Mouse (Mus musculus) midbrain, embryonic 16.5 days (tissue): ENCODE data around the gene Senp1. TPM values are rescaled to one million over a fixed set of nuclear protein-coding genes. Genes with fewer than 3 reads are reported as not detected.

Experiments
- ATAC-seq: fragments of 200-750 bp; cut with Nextera tagmentation; 2 replicates; pipeline ENCODE4 v1.8.0; 2017; ENCODE audit warnings: moderate TSS enrichment
- H3K27ac ChIP-seq: fragments of 300-500 bp; sonication (generic); 2 replicates; pipeline ENCODE4 v1.5.1; 2014; ENCODE audit warnings: mild to moderate bottlenecking, low read length, mixed read lengths
- H3K27me3 ChIP-seq: fragments of 300-500 bp; sonication (generic); 2 replicates; pipeline ENCODE4 v1.6.1; 2014; ENCODE audit warnings: low read depth, low read length, mixed read lengths; ENCODE audit not compliant: control insufficient read depth, insufficient read depth
- H3K36me3 ChIP-seq: fragments of 300-500 bp; sonication (generic); 2 replicates; pipeline ENCODE4 v1.6.1; 2014; ENCODE audit warnings: mild to moderate bottlenecking, low read length, moderate library complexity, mixed read lengths; ENCODE audit not compliant: control insufficient read depth, insufficient read depth
- H3K4me1 ChIP-seq: fragments of 300-500 bp; sonication (generic); 2 replicates; pipeline ENCODE4 v1.6.1; 2014; ENCODE audit warnings: mild to moderate bottlenecking, low read length, mixed read lengths; ENCODE audit not compliant: control insufficient read depth, insufficient read depth
- H3K4me2 ChIP-seq: fragments of 300-500 bp; sonication (generic); 2 replicates; pipeline ENCODE4 v1.6.1; 2014; ENCODE audit warnings: mild to moderate bottlenecking, low read length, mixed read lengths
- H3K4me3 ChIP-seq: fragments of 300-500 bp; sonication (generic); 2 replicates; pipeline ENCODE4 v1.5.1; 2014; ENCODE audit warnings: low read depth, mild to moderate bottlenecking, low read length, moderate library complexity, mixed read lengths
- H3K9ac ChIP-seq: fragments of 300-500 bp; sonication (generic); 2 replicates; pipeline ENCODE4 v1.6.1; 2014; ENCODE audit warnings: low read depth, low read length, mixed read lengths
- H3K9me3 ChIP-seq: fragments of 300-500 bp; sonication (generic); replicated peaks from 2 replicates; pipeline ENCODE4 v1.6.1; 2014; ENCODE audit warnings: mild to moderate bottlenecking, low read length, mixed read lengths; ENCODE audit not compliant: control insufficient read depth, poor library complexity, severe bottlenecking
- WGBS: fragments of 180-500 bp; shearing (Covaris S2); extraction: QIAGEN DNeasy Blood & Tissue Kit; methylation state at CpG from one replicate; pipeline ENCODE4 v1.1.7; 2014; 5-methylcytosine and 5-hydroxymethylcytosine counted together
- polyA plus RNA-seq: library from polyadenylated mRNA; unstranded; fragments of >200 nt; fragmentation: Nextera tagmentation; extraction: Ambion mirVana; gene quantifications from 2 replicates; pipeline ENCODE4 v1.2.1, GENCODE M21; 2015

The Senp1 gene
- polyA plus RNA-seq, 1 experiment from 2014 or later: 20.8 TPM

GRCm38 (mm10) chr15:98025611-98026010 is 67.9 kb downstream of the Senp1 start:
- ATAC-seq: no peak
- Histone ChIP-seq H3K9ac (no peak overlapping the region), H3K27me3 (no peaks in the 10 kb centered on the region), H3K4me1 (peaks cover 10% of the 10 kb centered on the region), H3K4me2 (no peak overlapping the region), H3K36me3 (no peaks in the 10 kb centered on the region), H3K9me3 (no peaks in the 10 kb centered on the region), H3K27ac (no peak overlapping the region), H3K4me3 (no peak overlapping the region)
- 26% methylated on average over 4 of the region's 4 CpGs for WGBS

DNA sequence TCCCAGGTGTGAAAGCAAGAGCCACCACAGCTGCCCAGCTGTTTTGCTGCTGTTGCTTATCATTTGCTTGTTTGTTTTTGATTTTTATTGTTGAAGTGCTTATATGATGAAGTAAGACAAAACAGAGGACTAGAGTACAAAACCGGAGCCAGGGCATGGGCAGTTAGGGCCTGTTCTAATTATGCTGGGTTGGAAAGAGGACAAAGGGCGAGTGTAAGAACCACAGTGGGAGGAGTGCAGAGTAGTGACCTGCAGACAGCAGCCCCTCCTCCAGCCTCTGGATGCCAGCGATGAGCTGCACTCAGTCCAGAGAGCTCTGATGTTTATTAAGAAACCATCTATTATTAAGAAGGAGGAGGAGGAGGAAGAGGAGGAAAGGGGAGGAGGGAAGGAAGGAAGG is 70.4 kb downstream of the Senp1 start:
- Histone ChIP-seq H3K27me3 (no peaks in the 10 kb centered on the region), H3K9me3 (no peaks in the 10 kb centered on the region), H3K36me3 (no peaks in the 10 kb centered on the region), H3K9ac (no peak overlapping the region), H3K4me2 (no peak overlapping the region), H3K4me1 (peaks cover 9% of the 10 kb centered on the region), H3K4me3 (no peak overlapping the region), H3K27ac (no peak overlapping the region)
- ATAC-seq: no peak
- 27% methylated on average over 3 of the region's 3 CpGs for WGBS

- no peaks in the 10 kb centered on the region for H3K27me3 ChIP-seq
- H3K27ac ChIP-seq: no peak overlapping the region
- WGBS: 62% methylated on average over 2 of the region's 2 CpGs
- no peaks in the 10 kb centered on the region for H3K4me1 ChIP-seq
- H3K9ac ChIP-seq: no peak overlapping the region
- H3K9me3 ChIP-seq: no peaks in the 10 kb centered on the region
- H3K36me3 ChIP-seq: no peaks in the 10 kb centered on the region
- no peak overlapping the region for H3K4me3 ChIP-seq
- H3K4me2 ChIP-seq: no peak overlapping the region
- no peak for ATAC-seq
These were observed 71.7 kb downstream of the Senp1 start for GRCm38 (mm10) chr15:98021886-98022285.

GRCm38 (mm10) chr15:98019047-98019446 is 74.5 kb downstream of the Senp1 start:
- Histone ChIP-seq H3K4me1 (no peaks in the 10 kb centered on the region), H3K4me2 (no peak overlapping the region), H3K9me3 (no peaks in the 10 kb centered on the region), H3K36me3 (no peaks in the 10 kb centered on the region), H3K27me3 (no peaks in the 10 kb centered on the region), H3K27ac (no peak overlapping the region), H3K9ac (no peak overlapping the region), H3K4me3 (no peak overlapping the region)
- ATAC-seq: no peak
- 73% methylated on average over 3 of the region's 3 CpGs for WGBS

- Histone ChIP-seq H3K9ac (no peak overlapping the region), H3K9me3 (no peaks in the 10 kb centered on the region), H3K27me3 (no peaks in the 10 kb centered on the region), H3K27ac (no peak overlapping the region), H3K36me3 (no peaks in the 10 kb centered on the region), H3K4me1 (no peaks in the 10 kb centered on the region), H3K4me2 (no peak overlapping the region), H3K4me3 (no peak overlapping the region)
- no peak for ATAC-seq
- WGBS: 77% methylated on average over 4 of the region's 4 CpGs
These were observed 75.6 kb downstream of the Senp1 start for GRCm38 (mm10) chr15:98017925-98018324.

DNA sequence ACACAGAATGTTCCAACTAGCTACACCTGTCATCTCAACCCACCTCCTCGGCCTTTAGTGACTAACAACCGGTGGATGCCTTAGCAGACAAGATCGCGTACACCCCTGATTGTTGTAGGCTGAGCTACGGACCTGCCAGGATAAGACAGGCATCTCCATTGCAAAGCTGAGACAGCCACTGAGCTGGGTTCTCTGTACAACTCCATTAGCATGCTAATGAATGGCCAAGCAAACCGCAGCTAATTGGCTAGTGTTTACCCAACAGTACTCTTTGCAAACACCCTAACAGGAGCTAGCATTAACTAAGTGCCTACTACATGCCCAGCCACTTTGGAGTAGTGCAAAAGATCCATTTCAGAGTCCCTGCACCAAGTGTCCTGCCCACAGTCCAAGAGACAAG is 80.7 kb downstream of the Senp1 start:
- no peaks in the 10 kb centered on the region for H3K27me3 ChIP-seq
- no peak overlapping the region for H3K4me3 ChIP-seq
- H3K36me3 ChIP-seq: no peaks in the 10 kb centered on the region
- no peak overlapping the region for H3K4me2 ChIP-seq
- no peak overlapping the region for H3K9ac ChIP-seq
- no peak for ATAC-seq
- 64% methylated on average over 6 of the region's 6 CpGs for WGBS
- H3K9me3 ChIP-seq: no peaks in the 10 kb centered on the region
- no peaks in the 10 kb centered on the region for H3K4me1 ChIP-seq
- no peak overlapping the region for H3K27ac ChIP-seq

DNA sequence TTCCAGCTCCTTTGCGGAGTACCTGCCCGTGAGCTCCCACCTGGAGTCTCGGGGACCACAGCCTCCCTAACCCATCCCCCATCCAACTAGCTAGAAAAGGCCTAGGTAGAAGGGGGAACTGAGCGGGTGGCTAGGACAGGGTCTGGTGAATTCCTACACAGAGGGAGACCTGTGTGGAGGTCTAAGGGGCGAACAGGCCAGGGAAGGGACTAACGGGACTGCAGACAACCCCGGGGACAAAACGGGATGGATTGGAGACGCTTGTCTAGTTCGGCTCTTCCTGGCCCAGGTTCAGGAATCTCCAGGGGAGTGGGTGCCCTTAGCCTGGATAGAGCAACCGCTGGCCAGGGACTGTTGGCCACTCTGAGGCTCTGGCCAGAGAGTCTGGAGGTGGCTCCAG is 88.4 kb downstream of the Senp1 start:
- Histone ChIP-seq H3K36me3 (no peaks in the 10 kb centered on the region), H3K4me3 (peak overlapping the region; percentile 43), H3K27me3 (peaks cover 12% of the 10 kb centered on the region), H3K27ac (no peak overlapping the region), H3K9ac (peak overlapping the region; percentile 72; the same call in 1 of the 2 replicates), H3K4me2 (peak overlapping the region; percentile 91), H3K4me1 (peaks cover 46% of the 10 kb centered on the region), H3K9me3 (no peaks in the 10 kb centered on the region)
- WGBS: 12% methylated on average over 11 of the region's 11 CpGs
- no peak for ATAC-seq

- H3K4me2 ChIP-seq: peak overlapping the region; percentile 91
- peak overlapping the region; percentile 43 for H3K4me3 ChIP-seq
- H3K4me1 ChIP-seq: peaks cover 50% of the 10 kb centered on the region
- H3K27ac ChIP-seq: no peak overlapping the region
- 1% methylated on average over 19 of the region's 19 CpGs for WGBS
- no peaks in the 10 kb centered on the region for H3K36me3 ChIP-seq
- H3K27me3 ChIP-seq: peaks cover 12% of the 10 kb centered on the region
- H3K9me3 ChIP-seq: no peaks in the 10 kb centered on the region
- ATAC-seq: no peak
- H3K9ac ChIP-seq: peak overlapping the region; percentile 72
These were observed 88.8 kb downstream of the Senp1 start for GRCm38 (mm10) chr15:98004740-98005159.

DNA sequence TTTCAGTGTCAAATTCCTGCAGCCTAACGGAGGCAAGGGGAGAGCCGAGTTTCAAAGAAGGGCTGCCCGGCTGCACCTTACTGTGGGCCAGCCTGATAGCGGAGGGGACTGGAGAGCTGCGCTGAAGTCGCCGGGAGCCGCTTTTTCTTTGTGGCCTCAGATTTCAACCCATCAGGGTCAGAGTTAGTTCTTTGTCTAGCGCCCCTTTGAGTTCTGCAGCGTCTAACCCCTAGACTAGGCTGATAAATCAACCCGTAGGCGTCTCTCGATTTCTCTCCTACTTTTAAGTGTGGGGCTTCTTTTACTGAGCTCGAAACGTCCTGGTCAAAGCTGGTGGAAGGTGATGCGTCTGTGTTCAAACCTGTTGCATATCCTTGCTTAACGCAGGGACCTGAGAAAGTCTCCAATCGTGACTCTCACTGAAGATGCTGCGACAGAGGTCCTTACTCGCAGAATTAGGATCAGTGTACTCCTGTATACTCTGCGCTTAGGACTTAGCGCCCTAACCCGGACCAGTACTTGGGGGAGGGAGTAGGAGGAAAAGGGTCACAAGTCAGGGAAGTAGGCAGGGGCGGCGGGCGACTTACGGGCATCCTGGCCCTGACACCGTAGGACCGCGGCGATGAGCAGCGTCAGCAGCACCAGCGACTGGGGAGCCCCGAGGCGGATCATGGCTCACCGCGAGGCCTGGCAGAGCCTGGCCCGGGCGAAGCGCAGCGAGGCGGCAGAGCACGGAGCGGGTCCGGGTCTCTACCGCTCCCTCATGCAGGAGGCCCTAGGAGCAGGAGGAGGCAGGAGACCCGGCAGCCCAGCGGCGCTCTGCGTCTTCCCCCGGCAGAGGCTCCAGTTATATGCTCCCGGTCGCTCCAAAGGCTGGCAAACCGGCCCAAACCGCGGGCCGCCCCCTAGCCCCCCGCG is 89.5 kb downstream of the Senp1 start, which contains the start of gene Col2a1:
Gene Col2a1, minus strand, starts transcription at position 874 of the 918 bp plus-strand sequence.
- Histone ChIP-seq H3K4me1 (peaks cover 51% of the 10 kb centered on the region), H3K36me3 (no peaks in the 10 kb centered on the region), H3K9me3 (no peaks in the 10 kb centered on the region), H3K9ac (peak within 1 kb of the TSS; percentile 72), H3K27me3 (peaks cover 12% of the 10 kb centered on the region), H3K4me2 (peak within 1 kb of the TSS; percentile 91), H3K27ac (0 out of 2 replicates have a peak within 1 kb of the TSS, but pooled peaks have one; percentile 20), H3K4me3 (peak within 1 kb of the TSS; percentile 43)
- peak; percentile 62 for ATAC-seq
- WGBS: under 1% methylated on average over 58 of the region's 59 CpGs
